24 mouse cellular contexts compared by ENCODE assay signal in the genomic region with DNA sequence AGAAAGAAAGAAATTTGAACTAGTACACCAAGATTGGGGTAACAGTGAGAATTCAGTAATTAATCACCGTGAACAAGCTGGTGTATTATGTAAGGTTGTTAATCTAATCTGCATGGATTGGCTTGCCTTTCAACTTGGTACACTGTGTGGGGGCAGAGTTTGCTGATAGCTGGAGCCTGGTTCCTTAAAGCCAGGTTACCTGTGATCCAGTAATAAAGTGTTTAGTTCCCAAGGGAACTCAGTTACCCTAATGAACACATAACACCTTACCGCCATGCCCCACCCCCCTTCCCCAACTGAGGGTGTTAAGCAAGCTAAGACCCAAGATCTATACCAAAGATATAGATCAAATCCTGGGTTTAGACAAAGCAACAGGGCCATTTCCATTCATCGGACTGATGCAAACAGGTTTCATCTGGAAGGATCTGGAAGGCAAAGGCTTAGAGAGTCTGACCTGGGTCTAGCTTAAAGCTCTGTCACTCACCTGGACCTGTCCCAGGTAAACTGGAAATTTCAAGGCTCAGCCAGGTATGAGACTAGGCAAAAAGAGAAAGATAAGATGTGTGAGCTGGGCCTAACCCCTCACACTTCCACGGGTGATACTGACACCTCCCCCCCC.
DNase-seq lines count a peak whose midpoint lies in the region; ATAC-seq and TF ChIP-seq lines count a peak whose summit lies in the region.
"Had no signal": no experiment of that assay in that cellular context is flagged by ENCODE, and none has a peak within 500 bp of the region (broad histone marks: within the 10 kb centered on the region; RNA-seq: fewer than 3 reads in every experiment).

No protein-coding gene starts in this region.

- no peak for TF ChIP-seq POLR2A in lung, adult 2 months (IDR thresholded peaks at IDR 0.05; ENCODE audit: borderline replicate concordance, extremely low read depth, low read depth, low read length)

- peaks cover 1% of the 10 kb centered on the region for H3K4me1 ChIP-seq in kidney, postnatal 0 days (replicated peaks; ENCODE audit: insufficient read depth, low read length)
- H3K4me1 ChIP-seq in intestine, embryonic 15.5 days (replicated peaks), result peaks cover 6% of the 10 kb centered on the region
- H3K4me1 ChIP-seq in stomach, embryonic 16.5 days (ENCODE audit: control insufficient read depth, insufficient read depth, low read length), result peaks cover 7% of the 10 kb centered on the region
- peaks cover 10% of the 10 kb centered on the region for H3K4me1 ChIP-seq in heart, embryonic 11.5 days (ENCODE audit: control insufficient read depth, insufficient read depth, low read length)
- H3K4me1 ChIP-seq in lung, adult 2 months (ENCODE audit: control insufficient read depth, insufficient read depth, low read length), result peaks cover 6% of the 10 kb centered on the region

- no peak overlapping the region for H3K9ac ChIP-seq in kidney, postnatal 0 days (ENCODE audit: low read depth, low read length)
- H3K9ac ChIP-seq in intestine, embryonic 15.5 days, result no peak overlapping the region
- H3K9ac ChIP-seq in stomach, embryonic 16.5 days (ENCODE audit: low read length), result no peak overlapping the region
- no peak overlapping the region for H3K9ac ChIP-seq in heart, embryonic 11.5 days (ENCODE audit: low read depth, low read length)
- H3K9ac ChIP-seq: embryonic facial prominence, embryonic 15.5 days; heart, embryonic 15.5 days; liver, embryonic 15.5 days had no signal

- no peak overlapping the region for H3K4me3 ChIP-seq in kidney, postnatal 0 days (replicated peaks; ENCODE audit: low read depth, low read length)
- H3K4me3 ChIP-seq in intestine, embryonic 15.5 days (replicated peaks), result no peak overlapping the region
- no peak overlapping the region for H3K4me3 ChIP-seq in stomach, embryonic 16.5 days (replicated peaks; ENCODE audit: low read length)
- H3K4me3 ChIP-seq in heart, embryonic 11.5 days (ENCODE audit: low read depth, low read length), result no peak overlapping the region
- H3K4me3 ChIP-seq in lung, adult 2 months (replicated peaks; ENCODE audit: extremely low read depth, low read depth, low read length), result no peak overlapping the region
- H3K4me3 ChIP-seq: embryonic facial prominence, embryonic 15.5 days; gastrocnemius, adult 2 months; heart, embryonic 15.5 days; liver, embryonic 15.5 days; megakaryocyte, embryonic 14.5 days had no signal

- no peaks in the 10 kb centered on the region for H3K27me3 ChIP-seq in kidney, postnatal 0 days (ENCODE audit: insufficient read depth, low read length)
- H3K27me3 ChIP-seq in intestine, embryonic 15.5 days (replicated peaks), result no peaks in the 10 kb centered on the region
- no peaks in the 10 kb centered on the region for H3K27me3 ChIP-seq in stomach, embryonic 16.5 days (ENCODE audit: control insufficient read depth, insufficient read depth, low read length)
- H3K27me3 ChIP-seq in heart, embryonic 11.5 days (ENCODE audit: control insufficient read depth, insufficient read depth, low read length), result no peaks in the 10 kb centered on the region
- H3K27me3 ChIP-seq: embryonic facial prominence, embryonic 15.5 days; heart, embryonic 15.5 days; liver, embryonic 15.5 days had no signal

- H3K9me3 ChIP-seq in kidney, postnatal 0 days (replicated peaks; ENCODE audit: low read length), result no peaks in the 10 kb centered on the region
- no peaks in the 10 kb centered on the region for H3K9me3 ChIP-seq in intestine, embryonic 15.5 days
- H3K9me3 ChIP-seq in stomach, embryonic 16.5 days (replicated peaks; ENCODE audit: control insufficient read depth, low read length), result no peaks in the 10 kb centered on the region
- H3K9me3 ChIP-seq in heart, embryonic 11.5 days (replicated peaks; ENCODE audit: control insufficient read depth, low read length), result no peaks in the 10 kb centered on the region
- H3K9me3 ChIP-seq: embryonic facial prominence, embryonic 15.5 days; heart, embryonic 15.5 days; liver, embryonic 15.5 days had no signal

- no peak overlapping the region; the same call in 1 of the 2 replicates for H3K27ac ChIP-seq in kidney, postnatal 0 days
- H3K27ac ChIP-seq in intestine, embryonic 15.5 days, result no peak overlapping the region
- H3K27ac ChIP-seq in stomach, embryonic 16.5 days (ENCODE audit: low read length), result 0 out of 2 replicates have a peak overlapping the region, but pooled peaks have one; percentile 38
- no peak overlapping the region for H3K27ac ChIP-seq in heart, embryonic 11.5 days (ENCODE audit: low read depth, low read length)
- H3K27ac ChIP-seq: embryonic facial prominence, embryonic 15.5 days; gastrocnemius, adult 2 months; heart, embryonic 15.5 days; liver, embryonic 15.5 days had no signal

- H3K36me3 ChIP-seq in kidney, postnatal 0 days (ENCODE audit: insufficient read depth, low read length), result no peaks in the 10 kb centered on the region
- H3K36me3 ChIP-seq in intestine, embryonic 15.5 days, result no peaks in the 10 kb centered on the region
- H3K36me3 ChIP-seq in stomach, embryonic 16.5 days (ENCODE audit: control insufficient read depth, insufficient read depth, low read length), result no peaks in the 10 kb centered on the region
- H3K36me3 ChIP-seq in heart, embryonic 11.5 days (ENCODE audit: control insufficient read depth, insufficient read depth, low read length), result no peaks in the 10 kb centered on the region
- H3K36me3 ChIP-seq: embryonic facial prominence, embryonic 15.5 days; heart, embryonic 15.5 days; liver, embryonic 15.5 days had no signal

- no peak for DNase-seq in kidney, postnatal 0 days (ENCODE audit: low spot score)
- DNase-seq in kidney, adult 18-20 months, result no peak
- DNase-seq in kidney, postnatal 14 days, result peak; percentile 27
- no peak for DNase-seq in lung, adult 2 months
- DNase-seq: adrenal gland, adult 2 months; adrenal gland, postnatal 36 days; B cell, adult 2 months; cerebellum, adult 2 months; cerebellum, postnatal 14 days; gastrocnemius, adult 2 months; liver; lung, postnatal 36 days; midbrain, embryonic 14.5 days; thymus, adult 2 months; thymus, postnatal 36 days had no signal

- no peak for TF ChIP-seq CTCF in kidney, postnatal 0 days (IDR thresholded peaks at IDR 0.05; ENCODE audit: low read depth)
- no peak for TF ChIP-seq CTCF in lung, adult 2 months (IDR thresholded peaks at IDR 0.05; ENCODE audit: insufficient read depth, low read length)

- WGBS in kidney, postnatal 0 days, result 46% methylated on average over 4 of the region's 4 CpGs
- WGBS in intestine, embryonic 15.5 days, result 63% methylated on average over 4 of the region's 4 CpGs
- WGBS in stomach, embryonic 16.5 days, result 57% methylated on average over 4 of the region's 4 CpGs
- 44% methylated on average over 4 of the region's 4 CpGs for WGBS in heart, embryonic 11.5 days (ENCODE audit: insufficient replicate concordance)
- WGBS in lung, adult 2 months, result 65% methylated on average over 4 of the region's 4 CpGs

- H3K4me2 ChIP-seq in kidney, postnatal 0 days (ENCODE audit: low read length), result no peak overlapping the region
- H3K4me2 ChIP-seq in intestine, embryonic 15.5 days (replicated peaks), result no peak overlapping the region
- no peak overlapping the region for H3K4me2 ChIP-seq in stomach, embryonic 16.5 days (ENCODE audit: low read depth, low read length)
- no peak overlapping the region for H3K4me2 ChIP-seq in heart, embryonic 11.5 days
- H3K4me2 ChIP-seq: embryonic facial prominence, embryonic 15.5 days; heart, embryonic 15.5 days; liver, embryonic 15.5 days had no signal

- ATAC-seq in kidney, postnatal 0 days (replicated peaks; ENCODE audit: low FRiP score, low read depth), result peak; percentile 52; the same call in 1 of the 2 replicates
- ATAC-seq in intestine, embryonic 15.5 days, result peak; percentile 70; the same call in 1 of the 2 replicates
- ATAC-seq in stomach, embryonic 16.5 days (ENCODE audit: insufficient read depth, low FRiP score), result peak; percentile 86; the same call in 1 of the 2 replicates
- ATAC-seq in heart, embryonic 11.5 days (replicated peaks; ENCODE audit: insufficient number of reproducible peaks, low FRiP score, low TSS enrichment), result no peak
- ATAC-seq: forebrain, embryonic 14.5 days; hindbrain, embryonic 16.5 days had no signal
